Mouse (Mus musculus) skeletal muscle tissue, adult 2 months (tissue): ENCODE measurements around the gene Zfp850.
A peak's percentile ranks its signal among the peaks of the same experiment; 100 is the strongest.
"Not testable (repeated sequence)": the region's sequence is repeated elsewhere in the genome, so short reads cannot be mapped to it uniquely, and the experiment has no call there.

Source experiments
- DNase-seq: peaks from one replicate; pipeline ENCODE4 v3.0.0-alpha.2; 2012; ENCODE audit warnings: low read depth, low spot score

Zfp850 gene

GRCm38 (mm10) chr7:28013549-28014444, at the start of gene Zfp850:
Zfp850 (minus strand) TSS chr7:28014115.
- DNase-seq: peak; percentile 18

GRCm38 (mm10) chr7:28059972-28060371, 46.1 kb upstream of the Zfp850 start:
- DNase-seq: no peak

- DNase-seq: no peak
These were observed 39.4 kb upstream of the Zfp850 start for GRCm38 (mm10) chr7:28053046-28053930.

- no peak for DNase-seq
These were observed 36.7 kb upstream of the Zfp850 start for GRCm38 (mm10) chr7:28050584-28050983.

GRCm38 (mm10) chr7:28049476-28050409, 35.8 kb upstream of the Zfp850 start, which contains the start of gene Psmc4:
Psmc4 (minus strand) TSS chr7:28050101.
- peak; percentile 99 for DNase-seq

GRCm38 (mm10) chr7:28044524-28044923, 30.6 kb upstream of the Zfp850 start:
- DNase-seq: no peak

- no peak for DNase-seq
These were observed 513 bp upstream of the Zfp850 start for GRCm38 (mm10) chr7:28014445-28014810.

GRCm38 (mm10) chr7:28010271-28010670, 3.6 kb downstream of the Zfp850 start:
- no peak for DNase-seq

GRCm38 (mm10) chr7:27982197-27982596, 31.7 kb downstream of the Zfp850 start:
- no peak for DNase-seq

GRCm38 (mm10) chr7:27978683-27979528, 35.0 kb downstream of the Zfp850 start, which contains the start of gene Zfp780b:
Zfp780b (minus strand) TSS chr7:27979171.
- DNase-seq: peak; percentile 53

GRCm38 (mm10) chr7:27949451-27949850, 64.5 kb downstream of the Zfp850 start:
- not testable (repeated sequence) for DNase-seq

GRCm38 (mm10) chr7:27941869-27942268, 72.0 kb downstream of the Zfp850 start:
- DNase-seq: not testable (repeated sequence)
